Mouse (Mus musculus) kidney, embryonic 16.5 days (tissue): ENCODE measurements around the gene Pde4d. TPM values are rescaled to one million over a fixed set of nuclear protein-coding genes. Genes with fewer than 3 reads are reported as not detected.

Experiments used
- ATAC-seq: fragments of 200-750 bp; cut with Nextera tagmentation; 2 replicates; pipeline ENCODE4 v1.8.0; 2017; ENCODE audit warnings: moderate TSS enrichment; ENCODE audit not compliant: low FRiP score, low TSS enrichment
- H3K27ac ChIP-seq: fragments of 300-500 bp; sonication (generic); 2 replicates; pipeline ENCODE4 v1.5.1; 2014; ENCODE audit warnings: low read length
- H3K27me3 ChIP-seq: fragments of 300-500 bp; sonication (generic); 2 replicates; pipeline ENCODE4 v1.6.1; 2014; ENCODE audit warnings: low read length, control low read depth, mixed read lengths; ENCODE audit not compliant: insufficient read depth
- H3K36me3 ChIP-seq: fragments of 300-500 bp; sonication (generic); 2 replicates; pipeline ENCODE4 v1.6.1; 2014; ENCODE audit warnings: low read length, control low read depth, mixed read lengths; ENCODE audit not compliant: insufficient read depth
- H3K4me1 ChIP-seq: fragments of 300-500 bp; sonication (generic); 2 replicates; pipeline ENCODE4 v1.6.1; 2014; ENCODE audit warnings: low read length, control low read depth, mixed read lengths; ENCODE audit not compliant: insufficient read depth
- H3K4me2 ChIP-seq: fragments of 300-500 bp; sonication (generic); replicated peaks from 2 replicates; pipeline ENCODE4 v1.6.1; 2014; ENCODE audit warnings: low read depth, low read length
- H3K4me3 ChIP-seq: fragments of 300-500 bp; sonication (generic); 2 replicates; pipeline ENCODE4 v1.5.1; 2014; ENCODE audit warnings: mild to moderate bottlenecking, low read length
- H3K9ac ChIP-seq: fragments of 300-500 bp; sonication (generic); replicated peaks from 2 replicates; pipeline ENCODE4 v1.6.1; 2014; ENCODE audit warnings: low read length
- H3K9me3 ChIP-seq: fragments of 300-500 bp; sonication (generic); 2 replicates; pipeline ENCODE4 v1.6.1; 2016; ENCODE audit warnings: low read length, control low read depth
- WGBS: fragments of 180-500 bp; shearing (Covaris S2); extraction: QIAGEN DNeasy Blood & Tissue Kit; methylation state at CpG from one replicate; pipeline ENCODE4 v1.1.7; 2014; 5-methylcytosine and 5-hydroxymethylcytosine counted together
- polyA plus RNA-seq: library from polyadenylated mRNA; unstranded; fragments of >200 nt; fragmentation: Nextera tagmentation; extraction: Ambion mirVana; gene quantifications from 2 replicates; pipeline ENCODE4 v1.2.1, GENCODE M21; 2015

Pde4d gene
- polyA plus RNA-seq, 1 experiment from 2014 or later = 11.1 TPM

GRCm38 (mm10) chr13:108647239-108647638 is 197.5 kb downstream of the Pde4d start:
- no peak overlapping the region for H3K9ac ChIP-seq
- H3K4me3 ChIP-seq = no peak overlapping the region
- no peak for ATAC-seq
- H3K9me3 ChIP-seq = no peaks in the 10 kb centered on the region
- H3K4me1 ChIP-seq = no peaks in the 10 kb centered on the region
- H3K27me3 ChIP-seq = no peaks in the 10 kb centered on the region
- 76% methylated on average over 11 of the region's 11 CpGs for WGBS
- H3K36me3 ChIP-seq = no peaks in the 10 kb centered on the region
- H3K4me2 ChIP-seq = no peak overlapping the region
- H3K27ac ChIP-seq = no peak overlapping the region

DNA sequence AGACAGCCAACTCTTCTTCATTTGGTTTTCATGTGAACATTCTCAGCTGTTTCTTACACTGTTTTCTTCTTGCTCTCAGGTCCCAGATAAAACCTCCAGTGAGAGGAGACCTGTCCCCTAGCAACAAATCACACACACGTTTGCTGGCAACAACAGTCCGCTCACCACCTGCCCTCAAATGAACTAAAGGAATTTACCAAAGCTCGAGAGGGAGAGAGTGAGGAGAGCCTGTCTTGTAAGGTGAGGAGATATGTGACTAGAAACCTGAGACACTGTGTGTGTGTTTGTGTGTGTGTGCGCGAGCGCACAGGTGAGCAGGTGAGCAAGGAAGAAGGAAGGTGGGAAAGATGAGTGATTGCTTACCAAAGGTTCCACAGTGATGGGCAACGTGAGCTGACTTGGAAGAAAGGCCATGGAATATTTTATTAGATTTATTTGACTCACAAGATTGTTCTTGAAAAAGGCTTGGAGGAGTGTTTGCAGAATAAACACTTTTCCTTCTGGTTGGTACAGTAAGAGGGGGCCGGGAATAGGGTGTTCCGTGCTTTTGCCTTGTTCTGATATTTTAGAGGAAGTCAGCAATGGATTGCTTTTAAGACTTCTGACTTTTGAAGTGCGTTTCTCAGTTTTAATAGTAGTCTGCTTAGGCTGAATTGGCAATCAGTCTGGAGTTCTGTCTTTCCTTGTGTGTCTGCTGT is 204.4 kb downstream of the Pde4d start:
- no peak overlapping the region for H3K4me2 ChIP-seq
- ATAC-seq = no peak
- 64% methylated on average over 10 of the region's 10 CpGs for WGBS
- H3K9ac ChIP-seq = no peak overlapping the region
- no peaks in the 10 kb centered on the region for H3K4me1 ChIP-seq
- H3K4me3 ChIP-seq = no peak overlapping the region
- H3K27ac ChIP-seq = no peak overlapping the region
- H3K27me3 ChIP-seq = no peaks in the 10 kb centered on the region
- H3K9me3 ChIP-seq = no peaks in the 10 kb centered on the region
- no peaks in the 10 kb centered on the region for H3K36me3 ChIP-seq

- H3K9ac ChIP-seq = no peak overlapping the region
- H3K4me3 ChIP-seq = no peak overlapping the region
- ATAC-seq = no peak
- H3K36me3 ChIP-seq = no peaks in the 10 kb centered on the region
- H3K9me3 ChIP-seq = no peaks in the 10 kb centered on the region
- H3K27me3 ChIP-seq = no peaks in the 10 kb centered on the region
- no peak overlapping the region for H3K4me2 ChIP-seq
- no peaks in the 10 kb centered on the region for H3K4me1 ChIP-seq
- no peak overlapping the region for H3K27ac ChIP-seq
Observed at GRCm38 (mm10) chr13:108666579-108666978, 216.8 kb downstream of the Pde4d start.

GRCm38 (mm10) chr13:108667077-108667476 is 217.3 kb downstream of the Pde4d start:
- no peaks in the 10 kb centered on the region for H3K27me3 ChIP-seq
- no peak overlapping the region for H3K4me2 ChIP-seq
- no peak overlapping the region for H3K27ac ChIP-seq
- no peak overlapping the region for H3K4me3 ChIP-seq
- H3K9ac ChIP-seq = no peak overlapping the region
- H3K9me3 ChIP-seq = no peaks in the 10 kb centered on the region
- no peak for ATAC-seq
- H3K36me3 ChIP-seq = no peaks in the 10 kb centered on the region
- no peaks in the 10 kb centered on the region for H3K4me1 ChIP-seq
- 84% methylated on average over 1 of the region's 1 CpGs for WGBS

GRCm38 (mm10) chr13:108677056-108677455 is 227.3 kb downstream of the Pde4d start:
- H3K4me1 ChIP-seq = no peaks in the 10 kb centered on the region
- H3K36me3 ChIP-seq = no peaks in the 10 kb centered on the region
- no peak overlapping the region for H3K4me2 ChIP-seq
- H3K27ac ChIP-seq = no peak overlapping the region
- no peak overlapping the region for H3K9ac ChIP-seq
- ATAC-seq = no peak
- no peaks in the 10 kb centered on the region for H3K27me3 ChIP-seq
- no peaks in the 10 kb centered on the region for H3K9me3 ChIP-seq
- H3K4me3 ChIP-seq = no peak overlapping the region

- Histone ChIP-seq H3K4me2 (no peak overlapping the region), H3K9ac (no peak overlapping the region), H3K9me3 (no peaks in the 10 kb centered on the region), H3K36me3 (no peaks in the 10 kb centered on the region), H3K4me3 (no peak overlapping the region), H3K27me3 (no peaks in the 10 kb centered on the region), H3K27ac (no peak overlapping the region), H3K4me1 (no peaks in the 10 kb centered on the region)
- 91% methylated on average over 4 of the region's 4 CpGs for WGBS
- ATAC-seq = no peak
Observed at GRCm38 (mm10) chr13:108683018-108683417, 233.3 kb downstream of the Pde4d start.

DNA sequence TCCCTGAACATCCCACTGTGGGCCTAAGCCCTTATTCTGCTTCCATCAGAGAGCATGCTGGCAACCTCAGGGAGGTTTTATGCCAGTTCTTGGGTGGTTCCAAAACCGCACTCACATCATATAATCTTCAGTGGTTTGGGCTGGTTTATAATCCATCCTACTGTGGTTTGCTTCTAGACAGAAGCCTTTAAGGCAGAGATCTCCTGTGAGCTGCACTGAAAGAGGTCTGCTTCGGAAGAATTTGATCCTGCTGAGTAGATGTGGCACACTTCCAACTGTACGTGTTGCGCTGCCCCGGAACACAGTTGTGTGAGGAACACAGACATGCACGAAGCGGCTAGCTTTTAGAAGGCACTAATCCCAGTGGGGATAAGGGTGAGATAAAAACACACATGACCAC is 236.1 kb downstream of the Pde4d start:
- Histone ChIP-seq H3K4me2 (no peak overlapping the region), H3K9ac (no peak overlapping the region), H3K4me1 (no peaks in the 10 kb centered on the region), H3K36me3 (no peaks in the 10 kb centered on the region), H3K27me3 (no peaks in the 10 kb centered on the region), H3K4me3 (no peak overlapping the region), H3K9me3 (no peaks in the 10 kb centered on the region), H3K27ac (no peak overlapping the region)
- WGBS = 86% methylated on average over 7 of the region's 7 CpGs
- ATAC-seq = no peak

GRCm38 (mm10) chr13:108686262-108686661 is 236.5 kb downstream of the Pde4d start:
- Histone ChIP-seq H3K27me3 (no peaks in the 10 kb centered on the region), H3K27ac (no peak overlapping the region), H3K9ac (no peak overlapping the region), H3K4me1 (no peaks in the 10 kb centered on the region), H3K36me3 (no peaks in the 10 kb centered on the region), H3K9me3 (no peaks in the 10 kb centered on the region), H3K4me2 (no peak overlapping the region), H3K4me3 (no peak overlapping the region)
- WGBS = 71% methylated on average over 2 of the region's 2 CpGs
- ATAC-seq = no peak

GRCm38 (mm10) chr13:108686807-108687206 is 237.1 kb downstream of the Pde4d start:
- H3K9ac ChIP-seq = no peak overlapping the region
- H3K27ac ChIP-seq = no peak overlapping the region
- ATAC-seq = no peak
- H3K27me3 ChIP-seq = no peaks in the 10 kb centered on the region
- no peak overlapping the region for H3K4me2 ChIP-seq
- no peak overlapping the region for H3K4me3 ChIP-seq
- no peaks in the 10 kb centered on the region for H3K36me3 ChIP-seq
- WGBS = 58% methylated on average over 4 of the region's 4 CpGs
- no peaks in the 10 kb centered on the region for H3K9me3 ChIP-seq
- H3K4me1 ChIP-seq = no peaks in the 10 kb centered on the region

DNA sequence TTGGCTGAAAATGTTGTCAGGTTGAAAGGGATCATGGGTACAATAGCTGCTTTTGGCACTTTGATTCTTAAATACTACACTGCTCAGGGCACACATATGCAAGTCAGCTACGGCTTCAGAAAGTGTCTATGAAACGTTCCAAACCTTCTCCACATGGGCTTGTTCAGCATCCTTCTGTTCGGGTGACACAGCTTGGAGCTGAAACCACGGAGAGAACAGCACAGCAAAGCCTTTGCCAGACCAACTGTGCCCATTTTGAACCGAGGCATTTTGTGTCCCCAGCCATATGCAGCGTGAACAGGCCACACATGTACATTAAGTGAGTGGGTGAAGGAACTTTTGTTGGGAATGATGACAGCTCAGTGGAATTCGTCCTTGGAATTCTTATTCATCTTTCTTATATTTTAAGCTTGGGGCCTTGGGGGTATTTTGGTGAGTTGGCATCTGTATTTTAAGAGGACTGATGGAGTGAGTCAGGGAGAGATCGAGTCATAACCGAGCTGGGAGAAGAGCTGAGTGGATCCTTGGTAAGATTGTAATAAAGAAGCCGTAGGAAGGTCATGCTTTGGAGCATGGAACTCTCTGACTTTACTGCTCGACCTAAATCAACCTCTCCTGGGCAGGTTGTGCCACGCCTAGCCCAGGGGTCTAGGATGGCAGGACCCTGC is 243.3 kb downstream of the Pde4d start:
- Histone ChIP-seq H3K36me3 (no peaks in the 10 kb centered on the region), H3K4me2 (no peak overlapping the region), H3K27me3 (no peaks in the 10 kb centered on the region), H3K9ac (no peak overlapping the region), H3K4me1 (no peaks in the 10 kb centered on the region), H3K4me3 (no peak overlapping the region), H3K9me3 (no peaks in the 10 kb centered on the region), H3K27ac (no peak overlapping the region)
- ATAC-seq = no peak
- 84% methylated on average over 12 of the region's 12 CpGs for WGBS
